Mouse (Mus musculus) intestine, embryonic 15.5 days (tissue): ENCODE measurements at regions not wholly inside any gene's neighbourhood (a gene's known extent, or its start where the extent isn't known, plus 50 kb on each side); places are given as distances from the start of the nearest gene placed in this dataset.
"Not testable (repeated sequence)": the region's sequence is repeated elsewhere in the genome, so short reads cannot be mapped to it uniquely, and the experiment has no call there.

Source experiments
- ATAC-seq: fragments of 200-750 bp; cut with Nextera tagmentation; 2 replicates; pipeline ENCODE4 v1.8.0; 2017; ENCODE audit warnings: moderate TSS enrichment, moderate library complexity
- H3K27ac ChIP-seq: fragments of 300-500 bp; sonication (generic); 2 replicates; pipeline ENCODE4 v1.5.1; 2015; ENCODE audit warnings: mild to moderate bottlenecking, inconsistent platforms
- H3K27me3 ChIP-seq: fragments of 300-500 bp; sonication (generic); replicated peaks from 2 replicates; pipeline ENCODE4 v1.6.1; 2015; ENCODE audit warnings: inconsistent platforms
- H3K36me3 ChIP-seq: fragments of 300-500 bp; sonication (generic); 2 replicates; pipeline ENCODE4 v1.6.1; 2015; ENCODE audit warnings: inconsistent platforms
- H3K4me1 ChIP-seq: fragments of 300-500 bp; sonication (generic); replicated peaks from 2 replicates; pipeline ENCODE4 v1.6.1; 2015; ENCODE audit warnings: inconsistent platforms
- H3K4me2 ChIP-seq: fragments of 300-500 bp; sonication (generic); replicated peaks from 2 replicates; pipeline ENCODE4 v1.6.1; 2015; ENCODE audit warnings: mild to moderate bottlenecking, inconsistent platforms
- H3K4me3 ChIP-seq: fragments of 300-500 bp; sonication (generic); replicated peaks from 2 replicates; pipeline ENCODE4 v1.5.1; 2015; ENCODE audit warnings: inconsistent platforms
- H3K9ac ChIP-seq: fragments of 300-500 bp; sonication (generic); 2 replicates; pipeline ENCODE4 v1.6.1; 2015; ENCODE audit warnings: inconsistent platforms
- H3K9me3 ChIP-seq: fragments of 300-500 bp; sonication (generic); 2 replicates; pipeline ENCODE4 v1.6.1; 2016; ENCODE audit warnings: inconsistent platforms
- WGBS: fragments of 180-500 bp; shearing (Covaris S2); methylation state at CpG from one replicate; pipeline ENCODE4 v1.1.7; 2015; 5-methylcytosine and 5-hydroxymethylcytosine counted together

DNA sequence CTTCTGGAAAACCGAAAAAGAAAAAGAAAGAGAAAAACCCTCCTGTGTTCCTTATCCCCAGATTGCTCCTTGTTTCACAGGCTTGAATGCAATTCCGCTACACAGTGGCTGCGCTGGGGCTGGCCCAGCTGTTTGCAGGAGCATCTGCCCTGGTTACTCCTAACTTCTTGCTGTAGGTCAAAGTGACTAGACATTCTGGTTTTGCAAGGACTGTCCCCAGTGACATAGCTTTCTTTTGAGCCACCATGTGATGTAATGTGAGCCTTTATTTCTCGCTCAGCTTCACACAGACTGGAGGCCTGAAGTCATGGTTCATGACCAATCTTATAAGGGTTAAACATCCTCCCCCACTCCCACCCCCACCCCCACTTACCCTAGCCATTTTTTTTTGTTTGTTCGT lies 222.8 kb downstream of the Pten start:
- Histone ChIP-seq H3K36me3 (no peaks in the 10 kb centered on the region), H3K9me3 (no peaks in the 10 kb centered on the region), H3K4me3 (no peak overlapping the region), H3K27me3 (no peaks in the 10 kb centered on the region), H3K27ac (no peak overlapping the region), H3K4me2 (no peak overlapping the region), H3K9ac (no peak overlapping the region), H3K4me1 (no peaks in the 10 kb centered on the region)
- no peak for ATAC-seq
- WGBS: 80% methylated on average over 5 of the region's 5 CpGs

GRCm38 (mm10) chr19:32988713-32989112 lies 231.4 kb downstream of the Pten start:
- no peak overlapping the region for H3K9ac ChIP-seq
- H3K9me3 ChIP-seq: no peaks in the 10 kb centered on the region
- H3K4me1 ChIP-seq: no peaks in the 10 kb centered on the region
- no peaks in the 10 kb centered on the region for H3K27me3 ChIP-seq
- H3K4me2 ChIP-seq: no peak overlapping the region
- no peaks in the 10 kb centered on the region for H3K36me3 ChIP-seq
- H3K27ac ChIP-seq: no peak overlapping the region
- WGBS: 83% methylated on average over 5 of the region's 5 CpGs
- no peak overlapping the region for H3K4me3 ChIP-seq
- no peak for ATAC-seq

- H3K9me3 ChIP-seq: no peaks in the 10 kb centered on the region
- no peaks in the 10 kb centered on the region for H3K27me3 ChIP-seq
- ATAC-seq: no peak
- H3K36me3 ChIP-seq: no peaks in the 10 kb centered on the region
- no peak overlapping the region for H3K4me3 ChIP-seq
- no peaks in the 10 kb centered on the region for H3K4me1 ChIP-seq
- no peak overlapping the region for H3K27ac ChIP-seq
- no peak overlapping the region for H3K9ac ChIP-seq
- no peak overlapping the region for H3K4me2 ChIP-seq
- WGBS: 75% methylated on average over 6 of the region's 6 CpGs
Measured at GRCm38 (mm10) chr19:32989346-32989745, 232.0 kb downstream of the Pten start.

DNA sequence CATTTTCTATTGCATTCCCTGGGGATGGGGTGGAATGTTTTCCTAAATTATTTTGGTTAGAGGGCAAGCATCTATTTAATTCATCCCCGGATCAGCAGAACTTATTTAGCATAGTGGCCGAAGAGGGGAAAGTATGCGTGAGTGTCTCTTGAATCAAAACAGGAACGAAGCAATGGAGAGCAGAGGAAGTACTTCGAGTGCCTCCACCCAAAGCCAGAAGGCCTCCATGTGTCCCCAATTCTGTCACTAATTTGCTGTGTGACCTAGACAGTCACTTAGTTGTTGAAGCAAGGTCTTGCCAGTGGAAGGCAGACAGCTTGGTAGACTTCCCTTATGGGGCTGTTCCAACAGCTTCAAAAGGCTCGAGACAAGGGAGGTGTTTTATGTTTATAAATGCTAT lies 233.3 kb downstream of the Pten start:
- no peaks in the 10 kb centered on the region for H3K27me3 ChIP-seq
- no peaks in the 10 kb centered on the region for H3K4me1 ChIP-seq
- no peak overlapping the region for H3K4me3 ChIP-seq
- ATAC-seq: no peak
- WGBS: 83% methylated on average over 6 of the region's 6 CpGs
- no peaks in the 10 kb centered on the region for H3K36me3 ChIP-seq
- H3K9ac ChIP-seq: no peak overlapping the region
- H3K27ac ChIP-seq: no peak overlapping the region
- no peak overlapping the region for H3K4me2 ChIP-seq
- H3K9me3 ChIP-seq: no peaks in the 10 kb centered on the region

DNA sequence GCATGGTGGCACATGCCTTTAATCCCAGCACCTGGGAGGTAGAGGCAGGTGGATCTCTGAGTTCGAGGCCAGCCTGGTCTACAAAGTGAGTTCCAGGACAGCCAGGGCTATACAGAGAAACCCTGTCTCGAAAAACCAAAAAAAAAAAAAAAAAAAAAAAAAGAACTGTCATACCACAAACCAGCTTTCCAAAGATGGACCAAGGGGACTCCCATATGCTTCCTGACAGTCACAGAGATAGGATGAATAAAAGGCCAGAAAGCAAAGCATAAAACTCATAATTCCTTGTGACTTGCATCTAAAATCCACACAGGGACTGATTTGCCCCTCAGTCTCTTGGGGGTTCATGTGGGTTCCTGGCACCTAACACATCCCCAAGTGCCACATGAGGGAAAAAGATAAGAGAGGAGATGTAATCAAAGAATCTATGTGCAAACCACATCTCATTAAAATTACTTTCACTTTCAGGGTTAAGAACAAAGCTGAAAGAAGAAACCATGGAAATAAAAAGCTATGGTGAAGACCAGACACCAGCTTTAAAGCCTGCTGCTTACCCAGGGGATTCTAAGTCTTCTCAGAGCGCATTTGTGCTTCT lies 241.4 kb downstream of the Pten start:
- WGBS: 67% methylated on average over 2 of the region's 3 CpGs
- Histone ChIP-seq H3K36me3 (no peaks in the 10 kb centered on the region), H3K27me3 (no peaks in the 10 kb centered on the region), H3K4me2 (no peak overlapping the region), H3K4me1 (no peaks in the 10 kb centered on the region), H3K27ac (no peak overlapping the region), H3K4me3 (no peak overlapping the region), H3K9me3 (no peaks in the 10 kb centered on the region), H3K9ac (no peak overlapping the region)
- ATAC-seq: no peak

- Histone ChIP-seq H3K4me2 (no peak overlapping the region), H3K36me3 (no peaks in the 10 kb centered on the region), H3K27ac (no peak overlapping the region), H3K27me3 (no peaks in the 10 kb centered on the region), H3K9me3 (no peaks in the 10 kb centered on the region), H3K4me3 (no peak overlapping the region), H3K4me1 (no peaks in the 10 kb centered on the region), H3K9ac (no peak overlapping the region)
- no peak for ATAC-seq
- 92% methylated on average over 8 of the region's 8 CpGs for WGBS
Measured at GRCm38 (mm10) chr19:33007582-33007981, 250.3 kb downstream of the Pten start.

DNA sequence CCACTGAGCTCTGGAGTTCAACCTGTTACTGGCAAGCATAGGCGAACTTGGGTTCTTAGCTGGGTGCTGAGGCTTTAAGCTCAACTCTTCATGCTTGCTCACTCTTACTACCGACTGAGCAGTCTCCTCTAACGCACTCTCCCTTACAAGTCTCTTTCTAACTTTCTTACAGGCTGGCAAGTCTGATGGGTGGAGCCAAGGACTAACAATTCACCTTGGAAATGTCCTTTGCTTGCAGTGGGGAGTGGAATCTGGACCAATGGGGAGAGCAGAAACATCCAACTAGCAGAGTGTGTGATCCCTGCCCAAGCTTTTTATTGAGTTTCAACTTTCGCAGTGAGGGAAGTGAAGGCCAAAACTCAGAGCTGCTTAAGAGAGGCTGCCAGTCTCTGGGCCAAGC lies 250.8 kb downstream of the Pten start:
- no peak for ATAC-seq
- no peaks in the 10 kb centered on the region for H3K27me3 ChIP-seq
- H3K4me2 ChIP-seq: no peak overlapping the region
- no peaks in the 10 kb centered on the region for H3K4me1 ChIP-seq
- H3K36me3 ChIP-seq: no peaks in the 10 kb centered on the region
- no peak overlapping the region for H3K9ac ChIP-seq
- H3K9me3 ChIP-seq: no peaks in the 10 kb centered on the region
- 81% methylated on average over 4 of the region's 4 CpGs for WGBS
- no peak overlapping the region for H3K4me3 ChIP-seq
- H3K27ac ChIP-seq: no peak overlapping the region

- WGBS: 87% methylated on average over 1 of the region's 1 CpGs
- H3K27ac ChIP-seq: no peak overlapping the region
- H3K9ac ChIP-seq: no peak overlapping the region
- H3K4me3 ChIP-seq: no peak overlapping the region
- no peak overlapping the region for H3K4me2 ChIP-seq
- H3K36me3 ChIP-seq: no peaks in the 10 kb centered on the region
- no peaks in the 10 kb centered on the region for H3K27me3 ChIP-seq
- ATAC-seq: no peak
- no peaks in the 10 kb centered on the region for H3K9me3 ChIP-seq
- no peaks in the 10 kb centered on the region for H3K4me1 ChIP-seq
Measured at GRCm38 (mm10) chr19:33008794-33009193, 251.5 kb downstream of the Pten start.

DNA sequence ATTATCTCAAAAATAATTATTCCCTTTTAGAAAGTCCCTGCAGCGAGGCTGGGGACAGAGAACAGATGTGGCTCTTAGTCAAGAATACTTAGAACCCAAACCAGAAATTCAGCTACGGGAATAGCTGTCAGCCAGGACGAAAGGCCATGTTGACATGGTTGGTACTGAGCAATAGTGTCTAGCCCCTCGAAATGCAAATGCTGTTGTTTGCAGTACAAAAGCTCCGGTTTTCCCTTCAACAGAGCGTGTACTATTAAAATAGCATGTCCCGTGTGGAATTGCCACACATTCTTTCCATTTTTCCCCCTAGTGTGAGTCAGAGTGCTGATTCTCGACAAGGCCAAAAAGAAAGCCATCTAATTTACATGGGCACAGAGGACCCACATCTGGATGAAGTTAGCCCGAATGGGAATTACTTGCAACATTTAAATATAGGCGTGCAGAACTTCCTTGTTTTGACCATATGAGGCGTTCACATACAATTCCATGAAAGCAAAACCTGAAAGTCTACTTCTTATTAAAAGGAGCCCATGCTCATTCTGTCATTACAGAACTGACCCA lies 253.7 kb downstream of the Pten start:
- 86% methylated on average over 11 of the region's 11 CpGs for WGBS
- ATAC-seq: no peak
- H3K36me3 ChIP-seq: no peaks in the 10 kb centered on the region
- no peaks in the 10 kb centered on the region for H3K9me3 ChIP-seq
- H3K27ac ChIP-seq: no peak overlapping the region
- H3K27me3 ChIP-seq: no peaks in the 10 kb centered on the region
- no peaks in the 10 kb centered on the region for H3K4me1 ChIP-seq
- no peak overlapping the region for H3K4me2 ChIP-seq
- no peak overlapping the region for H3K4me3 ChIP-seq
- H3K9ac ChIP-seq: no peak overlapping the region

DNA sequence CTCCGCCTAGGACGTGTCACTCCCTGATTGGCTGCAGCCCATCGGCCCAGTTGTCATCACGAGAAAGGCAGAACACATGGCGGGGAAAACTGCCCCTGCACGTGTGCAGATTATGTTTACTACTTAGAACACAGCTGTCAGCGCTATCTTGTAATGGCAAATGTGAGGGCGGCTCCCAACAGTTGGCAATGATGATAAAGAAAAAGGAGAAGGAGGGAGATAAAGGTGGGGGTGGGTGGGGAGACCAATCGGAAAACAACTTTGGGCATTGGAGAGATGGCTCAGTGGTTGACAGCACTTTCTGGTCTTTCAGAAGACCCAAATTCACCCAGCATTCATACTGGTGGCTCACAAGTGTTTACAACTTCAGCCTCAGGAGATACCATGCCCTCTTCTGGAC lies 257.6 kb downstream of the Pten start:
- not testable (repeated sequence) for H3K4me2 ChIP-seq, ATAC-seq, H3K9me3 ChIP-seq, H3K27me3 ChIP-seq, H3K27ac ChIP-seq, H3K4me3 ChIP-seq, H3K4me1 ChIP-seq, H3K9ac ChIP-seq, H3K36me3 ChIP-seq
- WGBS: 91% methylated on average over 9 of the region's 9 CpGs

- no peak overlapping the region for H3K9ac ChIP-seq
- H3K9me3 ChIP-seq: no peaks in the 10 kb centered on the region
- no peaks in the 10 kb centered on the region for H3K27me3 ChIP-seq
- no peak overlapping the region for H3K27ac ChIP-seq
- H3K4me1 ChIP-seq: no peaks in the 10 kb centered on the region
- H3K4me2 ChIP-seq: no peak overlapping the region
- no peak overlapping the region for H3K4me3 ChIP-seq
- no peak for ATAC-seq
- no peaks in the 10 kb centered on the region for H3K36me3 ChIP-seq
- WGBS: 66% methylated on average over 3 of the region's 3 CpGs
Measured at GRCm38 (mm10) chr19:33021161-33021560, 263.9 kb downstream of the Pten start.

GRCm38 (mm10) chr19:33022839-33023428 lies 265.6 kb downstream of the Pten start:
- no peak overlapping the region for H3K4me2 ChIP-seq
- no peak overlapping the region for H3K9ac ChIP-seq
- no peak overlapping the region for H3K27ac ChIP-seq
- no peaks in the 10 kb centered on the region for H3K36me3 ChIP-seq
- WGBS: 65% methylated on average over 2 of the region's 2 CpGs
- ATAC-seq: no peak
- H3K27me3 ChIP-seq: no peaks in the 10 kb centered on the region
- H3K9me3 ChIP-seq: no peaks in the 10 kb centered on the region
- H3K4me1 ChIP-seq: no peaks in the 10 kb centered on the region
- no peak overlapping the region for H3K4me3 ChIP-seq
